Mouse (Mus musculus) lung, postnatal 10 days (tissue): Measurements from ENCODE around the gene Cyp2d11.
"Not testable (repeated sequence)": the region's sequence is repeated elsewhere in the genome, so short reads cannot be mapped to it uniquely, and the experiment has no call there.

ENCODE experiments used
- DNase-seq: peaks from one replicate; pipeline ENCODE4 v3.0.0; 2021

Cyp2d11 gene

GRCm38 (mm10) chr15:82393922-82394321 lies at the start of gene Cyp2d11:
Cyp2d11 (minus strand) TSS chr15:82394022.
- not testable (repeated sequence) for DNase-seq

- DNase-seq = peak; percentile 38
Observed at GRCm38 (mm10) chr15:82437975-82438617, 44.3 kb upstream of the Cyp2d11 start.

- DNase-seq = no peak
Observed at GRCm38 (mm10) chr15:82435606-82436005, 41.8 kb upstream of the Cyp2d11 start.

- peak; percentile 20 for DNase-seq
Observed at GRCm38 (mm10) chr15:82435011-82435410, 41.2 kb upstream of the Cyp2d11 start.

- DNase-seq = no peak
Observed at GRCm38 (mm10) chr15:82434541-82434940, 40.7 kb upstream of the Cyp2d11 start.

- no peak for DNase-seq
Observed at GRCm38 (mm10) chr15:82433621-82434020, 39.8 kb upstream of the Cyp2d11 start.

GRCm38 (mm10) chr15:82433137-82433536 lies 39.3 kb upstream of the Cyp2d11 start, which contains the start of gene Cyp2d9:
Cyp2d9 (plus strand) TSS chr15:82433437.
- DNase-seq = no peak

- no peak for DNase-seq
Observed at GRCm38 (mm10) chr15:82423471-82423870, 29.6 kb upstream of the Cyp2d11 start.

- DNase-seq = no peak
Observed at GRCm38 (mm10) chr15:82422935-82423334, 29.1 kb upstream of the Cyp2d11 start.

- no peak for DNase-seq
Observed at GRCm38 (mm10) chr15:82418616-82419015, 24.8 kb upstream of the Cyp2d11 start.

- peak; percentile 94 for DNase-seq
Observed at GRCm38 (mm10) chr15:82416797-82417789, 23.3 kb upstream of the Cyp2d11 start.

- DNase-seq = no peak
Observed at GRCm38 (mm10) chr15:82407536-82407935, 13.7 kb upstream of the Cyp2d11 start.

- DNase-seq = no peak
Observed at GRCm38 (mm10) chr15:82406981-82407380, 13.2 kb upstream of the Cyp2d11 start, which contains the start of gene Cyp2d10. Cyp2d10 (minus strand) TSS chr15:82407195.

GRCm38 (mm10) chr15:82404163-82404562 lies 10.3 kb upstream of the Cyp2d11 start:
- DNase-seq = no peak

GRCm38 (mm10) chr15:82403606-82404005 lies 9.8 kb upstream of the Cyp2d11 start:
- DNase-seq = no peak

- no peak for DNase-seq
Observed at GRCm38 (mm10) chr15:82402741-82403140, 8.9 kb upstream of the Cyp2d11 start.

- DNase-seq = no peak
Observed at GRCm38 (mm10) chr15:82402106-82402505, 8.3 kb upstream of the Cyp2d11 start.

GRCm38 (mm10) chr15:82401516-82401915 lies 7.7 kb upstream of the Cyp2d11 start:
- no peak for DNase-seq

- DNase-seq = not testable (repeated sequence)
Observed at GRCm38 (mm10) chr15:82395955-82396354, 2.1 kb upstream of the Cyp2d11 start.

GRCm38 (mm10) chr15:82389916-82390315 lies 3.9 kb downstream of the Cyp2d11 start:
- DNase-seq = not testable (repeated sequence)

- DNase-seq = no peak
Observed at GRCm38 (mm10) chr15:82385729-82386128, 8.1 kb downstream of the Cyp2d11 start.

GRCm38 (mm10) chr15:82382441-82382840 lies 11.4 kb downstream of the Cyp2d11 start:
- no peak for DNase-seq

- DNase-seq = no peak
Observed at GRCm38 (mm10) chr15:82380714-82381062, 13.1 kb downstream of the Cyp2d11 start.
